10 mouse cellular contexts compared by ENCODE assay signal in the genomic region with DNA sequence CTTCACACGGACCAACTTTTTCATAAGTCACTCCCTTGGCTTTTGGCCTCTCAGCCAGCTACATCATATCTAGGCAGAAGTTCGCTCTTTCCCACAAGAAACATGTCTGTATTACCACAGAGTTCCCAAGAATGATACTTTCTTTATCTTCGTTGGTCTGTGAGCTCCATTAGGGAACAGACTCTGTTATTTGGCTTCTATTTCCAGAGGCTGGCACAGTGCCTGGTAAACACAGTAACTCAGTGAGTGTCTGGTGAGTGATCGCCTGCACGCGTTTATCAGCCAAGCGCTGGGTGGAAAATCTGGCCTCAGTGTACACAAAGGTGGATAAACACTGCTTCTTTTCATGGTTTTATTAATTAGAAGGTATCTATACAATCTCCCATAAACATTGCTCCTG. TPM values are rescaled to one million over a fixed set of nuclear protein-coding genes. Genes with fewer than 3 reads are reported as not detected.
DNase-seq lines count a peak whose midpoint lies in the region; ATAC-seq and TF ChIP-seq lines count a peak whose summit lies in the region.
"Had no signal": no experiment of that assay in that cellular context is flagged by ENCODE, and none has a peak within 500 bp of the region (broad histone marks: within the 10 kb centered on the region; RNA-seq: fewer than 3 reads in every experiment).

No protein-coding gene starts in this region.

- no peak overlapping the region for H3K9ac ChIP-seq in forebrain, embryonic 13.5 days
- H3K9ac ChIP-seq in intestine, postnatal 0 days (ENCODE audit: low read depth, low read length), result no peak overlapping the region
- no peak overlapping the region for H3K9ac ChIP-seq in lung, embryonic 14.5 days
- no peak overlapping the region for H3K9ac ChIP-seq in stomach, embryonic 14.5 days (replicated peaks; ENCODE audit: low read depth, low read length)

- no peak for ATAC-seq in forebrain, embryonic 13.5 days
- ATAC-seq in intestine, postnatal 0 days, result no peak
- ATAC-seq in lung, embryonic 14.5 days (ENCODE audit: insufficient read depth), result peak; percentile 74
- no peak for ATAC-seq in stomach, embryonic 14.5 days (ENCODE audit: insufficient number of reproducible peaks, insufficient read depth, low FRiP score, low read depth)

- 0 out of 2 replicates have a peak, but pooled peaks cover 3% of the 10 kb centered on the region for H3K36me3 ChIP-seq in forebrain, embryonic 13.5 days (ENCODE audit: poor library complexity, severe bottlenecking)
- H3K36me3 ChIP-seq in forebrain, embryonic 10.5 days (replicated peaks), result peaks cover 6% of the 10 kb centered on the region
- H3K36me3 ChIP-seq in intestine, postnatal 0 days (ENCODE audit: control insufficient read depth, insufficient read depth), result no peaks in the 10 kb centered on the region
- no peaks in the 10 kb centered on the region for H3K36me3 ChIP-seq in lung, embryonic 14.5 days (ENCODE audit: insufficient read depth)
- H3K36me3 ChIP-seq in stomach, embryonic 14.5 days (ENCODE audit: control insufficient read depth, insufficient read depth, low read length), result no peaks in the 10 kb centered on the region

- intact Hi-C loops in gastrocnemius, postnatal 14 days (cut with DNase I; ENCODE audit: low total_unique reads), result no loop called here

- no peaks in the 10 kb centered on the region for H3K27me3 ChIP-seq in forebrain, embryonic 13.5 days
- no peaks in the 10 kb centered on the region for H3K27me3 ChIP-seq in forebrain, embryonic 10.5 days (ENCODE audit: poor library complexity, severe bottlenecking)
- no peaks in the 10 kb centered on the region for H3K27me3 ChIP-seq in intestine, postnatal 0 days (replicated peaks; ENCODE audit: control insufficient read depth, insufficient read depth, low read length)
- H3K27me3 ChIP-seq in lung, embryonic 14.5 days (ENCODE audit: insufficient read depth, low read length), result no peaks in the 10 kb centered on the region
- H3K27me3 ChIP-seq in stomach, embryonic 14.5 days (ENCODE audit: control insufficient read depth, insufficient read depth, low read length), result no peaks in the 10 kb centered on the region

- no peak for TF ChIP-seq CTCF in intestine, postnatal 0 days (IDR thresholded peaks at IDR 0.05; ENCODE audit: low read depth)
- TF ChIP-seq CTCF in lung, embryonic 14.5 days (IDR thresholded peaks at IDR 0.05; ENCODE audit: low read depth), result no peak

- peak overlapping the region; percentile 36 for H3K4me2 ChIP-seq in forebrain, embryonic 13.5 days
- peak overlapping the region; percentile 37 for H3K4me2 ChIP-seq in intestine, postnatal 0 days (replicated peaks; ENCODE audit: low read depth)
- peak overlapping the region; percentile 51 for H3K4me2 ChIP-seq in lung, embryonic 14.5 days
- H3K4me2 ChIP-seq in stomach, embryonic 14.5 days (replicated peaks; ENCODE audit: low read depth, low read length), result no peak overlapping the region

- H3K27ac ChIP-seq in forebrain, embryonic 13.5 days, result peak overlapping the region; percentile 70
- H3K27ac ChIP-seq in forebrain, embryonic 10.5 days, result no peak overlapping the region
- H3K27ac ChIP-seq in intestine, postnatal 0 days (ENCODE audit: low read depth, low read length), result no peak overlapping the region
- H3K27ac ChIP-seq in lung, embryonic 14.5 days (ENCODE audit: low read depth), result peak overlapping the region; percentile 78
- peak overlapping the region; percentile 48; the same call in 1 of the 2 replicates for H3K27ac ChIP-seq in stomach, embryonic 14.5 days (ENCODE audit: low read length)
- H3K27ac ChIP-seq: macrophage had no signal

- DNase-seq in forebrain, embryonic 10.5 days (ENCODE audit: extremely low spot score, low spot score), result no peak
- DNase-seq in adrenal gland, postnatal 36 days, result peak; percentile 82 to 86
- DNase-seq in gastrocnemius, postnatal 14 days, result peak; percentile 70
- DNase-seq in lung, embryonic 14.5 days, result peak; percentile 97
- DNase-seq in embryo, embryonic 11 days, result no peak

- peaks cover 64% of the 10 kb centered on the region for H3K4me1 ChIP-seq in forebrain, embryonic 13.5 days
- peaks cover 63% of the 10 kb centered on the region for H3K4me1 ChIP-seq in forebrain, embryonic 10.5 days
- H3K4me1 ChIP-seq in intestine, postnatal 0 days (replicated peaks; ENCODE audit: control insufficient read depth, insufficient read depth, low read length), result no peaks in the 10 kb centered on the region
- peaks cover 28% of the 10 kb centered on the region for H3K4me1 ChIP-seq in lung, embryonic 14.5 days (ENCODE audit: insufficient read depth)
- peaks cover 11% of the 10 kb centered on the region; the same call in 1 of the 2 replicates for H3K4me1 ChIP-seq in stomach, embryonic 14.5 days (ENCODE audit: control insufficient read depth, insufficient read depth, low read length)

- H3K9me3 ChIP-seq in forebrain, embryonic 13.5 days (replicated peaks), result no peaks in the 10 kb centered on the region; the same call in 1 of the 2 replicates
- H3K9me3 ChIP-seq in forebrain, embryonic 10.5 days, result no peaks in the 10 kb centered on the region
- no peaks in the 10 kb centered on the region for H3K9me3 ChIP-seq in intestine, postnatal 0 days (ENCODE audit: control insufficient read depth)
- no peaks in the 10 kb centered on the region for H3K9me3 ChIP-seq in lung, embryonic 14.5 days (ENCODE audit: low read depth, low read length)
- no peaks in the 10 kb centered on the region for H3K9me3 ChIP-seq in stomach, embryonic 14.5 days (ENCODE audit: control insufficient read depth, low read depth, low read length)

- no peak overlapping the region for H3K4me3 ChIP-seq in forebrain, embryonic 13.5 days
- H3K4me3 ChIP-seq in forebrain, embryonic 10.5 days, result no peak overlapping the region
- H3K4me3 ChIP-seq in intestine, postnatal 0 days (ENCODE audit: low read depth, low read length), result no peak overlapping the region; the same call in 1 of the 2 replicates
- no peak overlapping the region for H3K4me3 ChIP-seq in lung, embryonic 14.5 days (ENCODE audit: low read depth, low read length)
- H3K4me3 ChIP-seq in stomach, embryonic 14.5 days (ENCODE audit: low read depth, low read length), result no peak overlapping the region

- WGBS in forebrain, embryonic 13.5 days, result 49% methylated on average over 7 of the region's 7 CpGs
- 93% methylated on average over 7 of the region's 7 CpGs for WGBS in forebrain, embryonic 10.5 days
- 34% methylated on average over 7 of the region's 7 CpGs for WGBS in intestine, postnatal 0 days
- WGBS in lung, embryonic 14.5 days, result 19% methylated on average over 7 of the region's 7 CpGs
- 33% methylated on average over 7 of the region's 7 CpGs for WGBS in stomach, embryonic 14.5 days

RNA-seq across cellular contexts. Expression of a gene that starts 15.9 kb away (rescaled TPM):
- polyA plus RNA-seq in forebrain, embryonic 13.5 days (2015; fragmentation: Nextera tagmentation; extraction: Ambion mirVana), result 20.2 and 21.4 TPM in 2 replicates
- polyA plus RNA-seq in forebrain, embryonic 10.5 days (2016; fragmentation: Nextera tagmentation; extraction: Ambion mirVana), result 22.2 and 23.0 TPM in 2 replicates
- 1 to 10 TPM; 5.6 to 6.2 TPM for total RNA-seq in adrenal gland, postnatal 36 days (2021)
- total RNA-seq in gastrocnemius, postnatal 14 days (2021), result 1 to 10 TPM; 3.7 to 4.2 TPM
- 2.4 and 2.9 TPM in 2 replicates for polyA plus RNA-seq in intestine, postnatal 0 days (2015; fragmentation: Nextera tagmentation; extraction: Ambion mirVana)
- polyA plus RNA-seq in lung, embryonic 14.5 days (2014; fragmentation: Nextera tagmentation; extraction: Ambion mirVana), result 11.6 and 12.1 TPM in 2 replicates
- 11.4 and 12.7 TPM in 2 replicates for polyA plus RNA-seq in stomach, embryonic 14.5 days (2014; fragmentation: Nextera tagmentation; extraction: Ambion mirVana)
- total RNA-seq: common myeloid progenitor, adult 5-6 weeks had no signal

RNA-seq across cellular contexts. Expression of a gene that starts 22.9 kb away (rescaled TPM):
- polyA plus RNA-seq in forebrain, embryonic 13.5 days (2015; fragmentation: Nextera tagmentation; extraction: Ambion mirVana), result 1.0 and 1.2 TPM in 2 replicates
- polyA plus RNA-seq in forebrain, embryonic 10.5 days (2016; fragmentation: Nextera tagmentation; extraction: Ambion mirVana), result 2.1 and 2.5 TPM in 2 replicates
- 1 to 10 TPM; 3.5 to 4.6 TPM for total RNA-seq in adrenal gland, postnatal 36 days (2021)
- 1 to 10 TPM; 1.7 to 2.5 TPM for total RNA-seq in gastrocnemius, postnatal 14 days (2021)
- 45.3 and 50.2 TPM in 2 replicates for polyA plus RNA-seq in intestine, postnatal 0 days (2015; fragmentation: Nextera tagmentation; extraction: Ambion mirVana)
- 9.7 and 10.0 TPM in 2 replicates for polyA plus RNA-seq in lung, embryonic 14.5 days (2014; fragmentation: Nextera tagmentation; extraction: Ambion mirVana)
- polyA plus RNA-seq in stomach, embryonic 14.5 days (2014; fragmentation: Nextera tagmentation; extraction: Ambion mirVana), result 12.3 and 13.0 TPM in 2 replicates
- total RNA-seq: common myeloid progenitor, adult 5-6 weeks had no signal
- polyA plus RNA-seq: macrophage had no signal

RNA-seq across cellular contexts. Expression of a gene that starts 27.7 kb away (rescaled TPM):
- polyA plus RNA-seq in forebrain, embryonic 13.5 days (2015; fragmentation: Nextera tagmentation; extraction: Ambion mirVana), result 4.7 and 6.5 TPM in 2 replicates
- 3.2 and 5.7 TPM in 2 replicates for polyA plus RNA-seq in forebrain, embryonic 10.5 days (2016; fragmentation: Nextera tagmentation; extraction: Ambion mirVana)
- total RNA-seq in adrenal gland, postnatal 36 days (2021), result 10 to 100 TPM; 21.2 to 46.6 TPM
- 100 to 1,000 TPM; 804 to 989 TPM for total RNA-seq in gastrocnemius, postnatal 14 days (2021)
- 80.4 and 83.2 TPM in 2 replicates for polyA plus RNA-seq in intestine, postnatal 0 days (2015; fragmentation: Nextera tagmentation; extraction: Ambion mirVana)
- polyA plus RNA-seq in lung, embryonic 14.5 days (2014; fragmentation: Nextera tagmentation; extraction: Ambion mirVana), result 41.1 and 64.3 TPM in 2 replicates
- 43.7 and 47.9 TPM in 2 replicates for polyA plus RNA-seq in stomach, embryonic 14.5 days (2014; fragmentation: Nextera tagmentation; extraction: Ambion mirVana)

RNA-seq across cellular contexts. Expression of a gene that starts 28.7 kb away (rescaled TPM):
- not detected in 2 replicates for polyA plus RNA-seq in forebrain, embryonic 13.5 days (2015; fragmentation: Nextera tagmentation; extraction: Ambion mirVana)
- polyA plus RNA-seq in forebrain, embryonic 10.5 days (2016; fragmentation: Nextera tagmentation; extraction: Ambion mirVana), result 0.69 and 1.1 TPM in 2 replicates
- total RNA-seq in adrenal gland, postnatal 36 days (2021), result 1 to 10 TPM; 1.5 to 2.2 TPM
- total RNA-seq in gastrocnemius, postnatal 14 days (2021), result 100 to 1,000 TPM; 130 to 134 TPM
- 10.3 and 10.4 TPM in 2 replicates for polyA plus RNA-seq in intestine, postnatal 0 days (2015; fragmentation: Nextera tagmentation; extraction: Ambion mirVana)
- polyA plus RNA-seq in lung, embryonic 14.5 days (2014; fragmentation: Nextera tagmentation; extraction: Ambion mirVana), result 3.4 and 6.0 TPM in 2 replicates
- polyA plus RNA-seq in stomach, embryonic 14.5 days (2014; fragmentation: Nextera tagmentation; extraction: Ambion mirVana), result 1.5 and 3.2 TPM in 2 replicates
- total RNA-seq: common myeloid progenitor, adult 5-6 weeks had no signal
- polyA plus RNA-seq: macrophage had no signal

RNA-seq across cellular contexts. Expression of a gene that starts 44.6 kb away (rescaled TPM):
- 10.9 and 12.3 TPM in 2 replicates for polyA plus RNA-seq in forebrain, embryonic 13.5 days (2015; fragmentation: Nextera tagmentation; extraction: Ambion mirVana)
- 12.2 and 14.5 TPM in 2 replicates for polyA plus RNA-seq in forebrain, embryonic 10.5 days (2016; fragmentation: Nextera tagmentation; extraction: Ambion mirVana)
- 1 to 10 TPM; 4.2 to 6.1 TPM for total RNA-seq in adrenal gland, postnatal 36 days (2021)
- total RNA-seq in gastrocnemius, postnatal 14 days (2021), result 1 to 10 TPM; 3.4 to 4.4 TPM
- polyA plus RNA-seq in intestine, postnatal 0 days (2015; fragmentation: Nextera tagmentation; extraction: Ambion mirVana), result 5.1 and 6.1 TPM in 2 replicates
- polyA plus RNA-seq in lung, embryonic 14.5 days (2014; fragmentation: Nextera tagmentation; extraction: Ambion mirVana), result 15.2 and 15.3 TPM in 2 replicates
- polyA plus RNA-seq in stomach, embryonic 14.5 days (2014; fragmentation: Nextera tagmentation; extraction: Ambion mirVana), result 13.7 and 14.0 TPM in 2 replicates

Comparison
In these comparisons a context has a peak if more than half of its experiments do, and no peak if none do; other contexts are left out.
1. H3K27ac ChIP-seq: peak in forebrain, embryonic 13.5 days (single experiment), lung, embryonic 14.5 days (single experiment) and stomach, embryonic 14.5 days (single experiment); none in forebrain, embryonic 10.5 days (single experiment) and intestine, postnatal 0 days (single experiment).
2. DNase-seq: peak in adrenal gland, postnatal 36 days (2 of 2), gastrocnemius, postnatal 14 days (single experiment) and lung, embryonic 14.5 days (single experiment); none in forebrain, embryonic 10.5 days (single experiment) and embryo, embryonic 11 days (single experiment).